Mouse (Mus musculus): ENCODE results near the gene Twsg1. TPM values are rescaled to one million over a fixed set of nuclear protein-coding genes. Genes with fewer than 3 reads are reported as not detected.
A peak's percentile ranks its signal among the peaks of the same experiment; 100 is the strongest.

The Twsg1 gene
- polyA plus RNA-seq, 1 experiment from 2014 or later: 51.2 TPM

DNA sequence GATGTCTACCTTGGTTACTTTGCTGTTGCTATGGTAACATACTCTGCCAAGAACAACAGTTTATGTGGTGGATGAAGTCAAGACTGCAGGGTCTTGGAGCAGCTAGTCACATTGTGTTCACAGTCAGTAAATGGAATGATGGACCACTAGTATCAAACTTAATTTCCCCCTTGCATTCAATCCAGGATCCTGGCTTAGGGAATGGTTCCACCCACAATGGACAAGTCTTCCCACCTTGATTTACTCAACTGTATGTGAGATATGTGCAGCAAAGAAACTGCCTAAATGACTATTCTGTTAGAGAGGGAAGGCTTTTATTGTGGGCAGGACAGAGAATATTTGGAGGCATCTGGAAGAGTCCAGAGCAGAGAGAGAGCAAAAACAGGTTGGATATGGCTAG is 42.8 kb downstream of the Twsg1 start:
- Histone ChIP-seq H3K27me3 (no peaks in the 10 kb centered on the region), H3K4me1 (replicated peaks) (no peaks in the 10 kb centered on the region), H3K36me3 (0 out of 2 replicates have a peak, but pooled peaks cover 3% of the 10 kb centered on the region), H3K27ac (replicated peaks) (no peak overlapping the region), H3K9me3 (no peaks in the 10 kb centered on the region), H3K4me2 (no peak overlapping the region), H3K9ac (no peak overlapping the region), H3K4me3 (no peak overlapping the region)
- ATAC-seq (ENCODE audit: low FRiP score, low read depth): no peak

DNA sequence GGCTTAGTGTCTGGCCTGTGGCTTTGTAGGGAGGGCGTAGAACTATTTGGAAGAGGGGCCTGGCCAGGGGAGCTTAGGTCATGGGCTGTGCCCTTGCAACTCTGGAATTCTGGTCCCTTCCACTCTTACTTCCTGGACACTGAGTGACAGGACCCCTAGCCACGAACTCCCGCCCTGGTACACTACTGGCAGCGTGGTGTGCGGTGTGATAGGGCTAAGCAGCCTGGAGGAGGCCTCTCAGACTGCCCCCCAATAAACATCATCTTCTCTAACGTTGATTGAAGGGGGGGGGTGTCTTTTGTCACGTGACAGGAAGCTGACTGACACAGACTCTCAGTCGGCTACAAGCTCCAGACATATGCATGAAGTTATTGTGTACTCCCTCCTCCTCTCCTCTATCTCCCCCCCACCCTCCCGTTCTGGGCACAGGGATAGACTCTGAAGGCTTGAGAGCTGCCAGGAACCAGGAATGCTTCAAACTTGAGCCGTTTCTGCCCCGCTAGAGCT is 44.1 kb downstream of the Twsg1 start:
- Histone ChIP-seq H3K9me3 (no peaks in the 10 kb centered on the region), H3K36me3 (0 out of 2 replicates have a peak, but pooled peaks cover 3% of the 10 kb centered on the region), H3K9ac (no peak overlapping the region), H3K4me2 (no peak overlapping the region), H3K27me3 (no peaks in the 10 kb centered on the region), H3K4me3 (no peak overlapping the region), H3K27ac (replicated peaks) (no peak overlapping the region), H3K4me1 (replicated peaks) (no peaks in the 10 kb centered on the region)
- no peak for ATAC-seq (ENCODE audit: low FRiP score, low read depth)
- WGBS: 71% methylated on average over 11 of the region's 11 CpGs

DNA sequence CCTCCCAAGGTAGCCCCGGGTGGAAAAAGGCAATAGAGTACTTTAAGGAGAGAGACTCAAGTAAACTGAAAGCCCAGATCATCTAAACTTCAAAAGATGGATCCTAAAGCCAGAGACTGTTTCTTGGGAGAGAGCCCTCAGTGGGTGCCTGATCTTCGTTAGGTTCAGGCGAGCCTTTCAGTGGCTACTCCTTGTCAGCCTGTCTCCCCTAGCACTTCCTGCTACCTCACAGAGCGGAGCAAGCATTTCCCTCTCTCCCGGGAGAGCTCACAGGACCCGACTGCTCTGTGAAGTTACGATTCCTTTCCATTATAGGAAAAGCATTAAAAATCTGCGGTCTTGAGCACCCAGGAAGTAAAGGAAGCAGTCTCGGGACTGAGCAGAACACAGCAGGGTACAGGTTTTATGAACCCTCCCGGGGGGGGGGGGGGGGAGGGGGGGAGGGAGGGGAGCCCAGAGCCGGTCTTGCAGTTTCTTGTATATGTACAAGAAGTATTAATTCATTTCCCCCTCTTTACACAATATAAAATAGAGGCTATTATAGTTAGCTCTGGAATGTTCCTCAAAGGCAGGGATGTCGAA is 44.6 kb downstream of the Twsg1 start:
- Histone ChIP-seq H3K36me3 (0 out of 2 replicates have a peak, but pooled peaks cover 3% of the 10 kb centered on the region), H3K4me3 (no peak overlapping the region), H3K9me3 (no peaks in the 10 kb centered on the region), H3K27me3 (no peaks in the 10 kb centered on the region), H3K27ac (replicated peaks) (no peak overlapping the region), H3K9ac (no peak overlapping the region), H3K4me2 (no peak overlapping the region), H3K4me1 (replicated peaks) (no peaks in the 10 kb centered on the region)
- 53% methylated on average over 12 of the region's 12 CpGs for WGBS
- no peak for ATAC-seq (ENCODE audit: low FRiP score, low read depth)

DNA sequence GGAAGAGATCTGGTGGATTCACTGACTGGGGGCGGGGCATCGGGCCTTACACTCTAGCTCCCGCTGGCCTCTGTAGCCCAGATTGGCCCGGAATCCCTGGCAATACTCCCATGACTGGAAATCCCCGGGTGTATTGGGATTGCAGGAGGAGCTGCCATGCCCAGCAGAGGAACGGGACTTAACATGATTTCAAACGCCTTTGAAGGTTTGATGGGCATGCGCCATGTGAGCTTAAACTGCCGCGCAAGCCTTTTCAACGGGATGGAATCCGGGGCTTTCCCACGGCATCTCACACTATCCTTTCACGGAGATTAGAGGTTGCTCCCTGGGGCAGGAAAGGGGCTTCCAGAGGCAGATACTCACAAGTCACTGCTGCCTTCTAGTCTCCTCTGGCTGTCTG is 45.8 kb downstream of the Twsg1 start:
- Histone ChIP-seq H3K4me2 (no peak overlapping the region), H3K9me3 (no peaks in the 10 kb centered on the region), H3K27ac (replicated peaks) (no peak overlapping the region), H3K36me3 (0 out of 2 replicates have a peak, but pooled peaks cover 3% of the 10 kb centered on the region), H3K4me3 (no peak overlapping the region), H3K9ac (no peak overlapping the region), H3K4me1 (replicated peaks) (no peaks in the 10 kb centered on the region), H3K27me3 (no peaks in the 10 kb centered on the region)
- no peak for ATAC-seq (ENCODE audit: low FRiP score, low read depth)
- 79% methylated on average over 14 of the region's 14 CpGs for WGBS

DNA sequence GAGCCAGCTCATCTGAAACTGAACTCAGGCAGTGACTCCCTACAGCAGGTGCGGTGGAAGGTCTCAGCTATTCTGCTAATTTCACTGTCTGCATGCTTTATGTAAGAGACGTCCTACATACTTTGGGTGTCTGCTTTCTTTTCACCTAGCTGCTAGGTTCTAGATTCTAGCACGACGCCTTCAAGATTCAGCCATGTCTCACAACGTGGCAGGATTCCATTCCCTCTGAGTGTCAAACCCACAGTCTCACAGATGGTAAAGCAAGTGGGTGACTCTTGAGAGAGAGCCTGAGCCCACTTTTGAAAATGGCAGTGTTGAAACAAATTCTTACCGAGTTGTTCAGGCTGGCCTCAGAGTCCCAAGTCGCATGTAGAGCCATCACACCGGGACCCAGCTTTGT is 47.2 kb downstream of the Twsg1 start:
- WGBS: 95% methylated on average over 8 of the region's 8 CpGs
- no peak overlapping the region for H3K4me3 ChIP-seq
- H3K9me3 ChIP-seq: no peaks in the 10 kb centered on the region
- H3K36me3 ChIP-seq: 0 out of 2 replicates have a peak, but pooled peaks cover 3% of the 10 kb centered on the region
- H3K27me3 ChIP-seq: no peaks in the 10 kb centered on the region
- H3K4me2 ChIP-seq: no peak overlapping the region
- no peak for ATAC-seq (ENCODE audit: low FRiP score, low read depth)
- no peak overlapping the region for H3K9ac ChIP-seq
- H3K27ac ChIP-seq (replicated peaks): no peak overlapping the region
- no peaks in the 10 kb centered on the region for H3K4me1 ChIP-seq (replicated peaks)

DNA sequence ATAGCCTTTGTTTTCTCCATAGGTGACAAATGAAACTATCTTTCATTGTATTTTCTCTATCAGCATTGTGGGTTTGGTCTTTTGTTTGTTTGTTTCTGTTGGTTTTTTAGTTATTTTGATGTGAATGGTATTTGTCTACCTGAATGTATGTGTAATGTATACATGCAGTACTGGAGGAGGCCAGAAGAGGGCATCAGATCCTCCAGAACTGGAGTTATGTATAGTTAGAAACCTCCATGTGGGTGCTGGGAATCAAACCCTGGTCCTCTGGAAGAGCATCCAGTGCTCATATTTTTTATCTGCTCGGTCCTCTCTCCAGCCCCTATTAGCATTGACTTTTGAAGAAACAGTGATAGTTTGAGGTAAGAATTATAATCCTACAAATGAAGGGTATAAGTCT is 48.0 kb downstream of the Twsg1 start:
- no peaks in the 10 kb centered on the region for H3K36me3 ChIP-seq
- H3K9ac ChIP-seq: no peak overlapping the region
- H3K9me3 ChIP-seq: no peaks in the 10 kb centered on the region
- H3K4me1 ChIP-seq (replicated peaks): no peaks in the 10 kb centered on the region
- H3K27ac ChIP-seq (replicated peaks): no peak overlapping the region
- H3K4me2 ChIP-seq: no peak overlapping the region
- WGBS: 92% methylated on average over 1 of the region's 1 CpGs
- ATAC-seq (ENCODE audit: low FRiP score, low read depth): no peak
- no peak overlapping the region for H3K4me3 ChIP-seq
- no peaks in the 10 kb centered on the region for H3K27me3 ChIP-seq

DNA sequence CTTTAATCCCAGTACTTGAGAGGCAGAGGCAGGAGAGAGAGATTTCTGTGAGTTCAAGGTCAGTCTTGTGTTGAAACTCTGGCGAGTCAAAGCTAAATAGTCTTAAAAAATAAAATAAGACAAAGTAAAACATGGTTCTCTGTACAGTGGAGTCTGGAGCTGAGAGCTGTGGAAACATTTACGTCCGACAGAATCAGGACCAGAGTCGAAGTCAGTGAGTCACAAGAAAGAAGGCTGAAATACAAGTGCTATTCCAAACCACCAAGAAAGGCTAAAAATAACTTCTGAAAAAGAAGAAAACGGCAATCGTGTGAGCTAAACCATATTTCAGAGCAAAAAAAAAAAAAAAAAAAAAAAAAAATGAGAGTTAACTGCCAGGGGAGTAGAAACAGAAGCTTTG is 48.7 kb downstream of the Twsg1 start:
- Histone ChIP-seq H3K9me3 (no peaks in the 10 kb centered on the region), H3K9ac (no peak overlapping the region), H3K4me3 (no peak overlapping the region), H3K27me3 (no peaks in the 10 kb centered on the region), H3K4me2 (no peak overlapping the region), H3K4me1 (replicated peaks) (no peaks in the 10 kb centered on the region), H3K36me3 (no peaks in the 10 kb centered on the region), H3K27ac (replicated peaks) (no peak overlapping the region)
- ATAC-seq (ENCODE audit: low FRiP score, low read depth): no peak
- WGBS: 93% methylated on average over 6 of the region's 6 CpGs

DNA sequence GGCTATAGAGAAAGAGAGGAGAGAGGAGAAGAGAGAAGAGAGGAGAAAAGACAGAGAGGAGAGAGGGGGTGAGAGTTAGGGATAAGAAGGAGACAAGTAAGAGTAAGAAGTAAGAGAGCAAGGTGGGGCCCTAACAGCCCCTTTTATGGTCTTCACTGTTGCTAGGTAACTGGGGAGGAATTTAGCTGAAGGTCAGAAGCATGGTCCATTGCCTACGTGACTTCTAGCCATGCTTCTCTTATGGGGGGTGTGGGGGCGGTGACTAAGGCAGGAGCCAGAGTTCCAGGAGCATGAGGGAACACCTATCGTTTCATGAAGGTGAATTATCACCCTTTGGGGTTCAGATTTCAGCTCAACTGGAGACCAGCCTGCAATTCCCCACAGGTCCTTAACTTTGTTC is 55.0 kb downstream of the Twsg1 start:
- no peak for ATAC-seq (ENCODE audit: low FRiP score, low read depth)
- H3K4me1 ChIP-seq (replicated peaks): no peaks in the 10 kb centered on the region
- no peak overlapping the region for H3K27ac ChIP-seq (replicated peaks)
- no peak overlapping the region for H3K9ac ChIP-seq
- no peaks in the 10 kb centered on the region for H3K9me3 ChIP-seq
- H3K27me3 ChIP-seq: no peaks in the 10 kb centered on the region
- no peak overlapping the region for H3K4me2 ChIP-seq
- no peaks in the 10 kb centered on the region for H3K36me3 ChIP-seq
- 62% methylated on average over 3 of the region's 3 CpGs for WGBS
- H3K4me3 ChIP-seq: no peak overlapping the region

DNA sequence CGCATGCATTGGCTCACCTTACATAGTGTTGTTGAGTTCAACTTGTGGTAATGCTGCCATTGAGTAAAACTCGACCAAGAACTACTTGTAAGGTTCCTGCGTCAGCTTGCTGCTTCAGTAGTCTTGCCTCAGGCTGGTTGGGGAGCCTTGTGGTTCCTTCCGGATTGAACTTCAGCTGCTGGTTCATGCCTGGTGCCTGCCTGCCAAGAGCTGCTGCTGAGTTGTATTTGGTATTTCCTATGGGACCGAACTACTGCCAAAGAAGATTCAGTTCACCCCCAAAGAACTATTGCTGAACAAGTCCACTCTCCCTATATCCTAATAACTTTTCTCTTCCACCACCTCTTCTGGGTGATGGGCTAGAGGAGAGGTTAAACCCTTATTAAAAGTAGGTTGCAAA is 61.5 kb downstream of the Twsg1 start:
- H3K9me3 ChIP-seq: no peaks in the 10 kb centered on the region
- no peak overlapping the region for H3K27ac ChIP-seq (replicated peaks)
- ATAC-seq (ENCODE audit: low FRiP score, low read depth): no peak
- no peak overlapping the region for H3K9ac ChIP-seq
- H3K36me3 ChIP-seq: no peaks in the 10 kb centered on the region
- H3K4me2 ChIP-seq: no peak overlapping the region
- no peak overlapping the region for H3K4me3 ChIP-seq
- 85% methylated on average over 5 of the region's 5 CpGs for WGBS
- H3K27me3 ChIP-seq: no peaks in the 10 kb centered on the region
- peaks cover 16% of the 10 kb centered on the region for H3K4me1 ChIP-seq (replicated peaks)

DNA sequence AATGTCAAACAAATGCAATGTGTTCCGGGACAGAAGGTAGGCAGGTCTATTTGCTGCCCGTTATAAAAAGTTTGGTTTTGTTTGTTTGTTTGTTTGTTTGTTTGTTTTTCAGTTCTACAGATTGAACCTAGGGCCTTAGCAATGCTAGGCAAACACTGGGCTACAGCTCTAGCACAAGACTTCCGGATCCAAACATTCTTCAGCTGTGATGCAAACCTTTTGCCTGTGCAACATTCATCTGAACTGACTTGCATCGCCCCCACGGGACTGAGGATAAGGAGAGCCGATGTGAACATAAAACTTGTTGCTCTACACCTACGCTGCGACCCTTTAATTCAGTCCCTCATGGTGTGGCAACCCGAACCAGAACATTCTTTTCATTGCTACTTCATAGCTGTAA is 64.5 kb downstream of the Twsg1 start:
- no peak for ATAC-seq (ENCODE audit: low FRiP score, low read depth)
- no peak overlapping the region for H3K9ac ChIP-seq
- 83% methylated on average over 9 of the region's 9 CpGs for WGBS

DNA sequence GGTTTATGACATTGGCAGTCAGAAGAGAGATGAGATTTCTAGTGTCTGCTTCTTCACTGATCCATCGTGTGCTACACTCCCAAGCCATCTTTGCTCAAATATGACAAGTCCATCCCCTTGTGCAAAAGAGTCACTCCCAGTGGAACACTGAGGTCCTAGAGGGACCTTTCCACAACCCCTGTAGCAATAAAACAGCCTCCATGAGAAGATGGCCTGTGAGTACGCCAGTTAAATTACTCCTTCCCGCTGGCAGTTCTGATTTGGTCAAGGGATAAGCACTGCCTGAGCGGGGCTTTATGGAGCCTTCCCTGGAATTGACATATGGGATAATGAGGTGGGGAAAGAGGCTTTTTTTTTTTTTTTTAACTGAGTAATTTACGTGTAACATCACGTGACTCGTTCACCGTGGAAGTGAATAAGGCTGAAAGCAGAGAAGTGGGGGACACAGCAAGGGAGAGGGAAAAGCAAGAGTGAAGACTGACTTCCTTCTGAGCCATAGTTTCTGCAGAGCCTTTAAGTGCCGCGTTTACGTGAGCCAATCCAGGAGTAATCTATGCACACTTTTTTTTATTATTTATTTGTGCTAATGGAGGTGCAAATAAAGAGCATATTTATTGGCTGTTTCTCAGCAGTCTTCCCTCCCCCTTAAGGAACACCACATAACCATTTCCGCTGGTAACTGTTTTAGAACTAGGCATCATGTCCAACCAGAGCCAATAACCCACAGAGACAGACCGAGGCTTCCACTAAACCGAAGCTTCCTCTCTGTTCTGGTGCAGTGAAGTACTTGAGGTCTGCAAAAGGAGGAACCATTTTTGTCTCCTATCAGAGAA is 65.1 kb downstream of the Twsg1 start, which contains the start of gene Ralbp1:
TSS of gene Ralbp1 (minus strand) at position 102 of the 833 bp plus-strand sequence.
- H3K36me3 ChIP-seq: no peaks in the 10 kb centered on the region
- H3K4me1 ChIP-seq (replicated peaks): peaks cover 39% of the 10 kb centered on the region
- H3K27me3 ChIP-seq: no peaks in the 10 kb centered on the region
- peak within 1 kb of the TSS; percentile 97 for H3K4me2 ChIP-seq
- peak within 1 kb of the TSS; percentile 82 for H3K4me3 ChIP-seq
- no peaks in the 10 kb centered on the region for H3K9me3 ChIP-seq
- peak within 1 kb of the TSS; percentile 97 for H3K27ac ChIP-seq (replicated peaks)
- H3K9ac ChIP-seq: peak within 1 kb of the TSS; percentile 77
- ATAC-seq (ENCODE audit: low FRiP score, low read depth): no peak
- 6% methylated on average over 14 of the region's 14 CpGs for WGBS

More for the DNA sequence above, 64.5 kb downstream of the Twsg1 start:
- no peaks in the 10 kb centered on the region for H3K9me3 ChIP-seq
- H3K4me3 ChIP-seq: peak overlapping the region; percentile 82
- no peaks in the 10 kb centered on the region for H3K36me3 ChIP-seq
- peak overlapping the region; percentile 97 for H3K4me2 ChIP-seq
- H3K27ac ChIP-seq (replicated peaks): peak overlapping the region; percentile 97
- peaks cover 39% of the 10 kb centered on the region for H3K4me1 ChIP-seq (replicated peaks)
- H3K27me3 ChIP-seq: no peaks in the 10 kb centered on the region

DNA sequence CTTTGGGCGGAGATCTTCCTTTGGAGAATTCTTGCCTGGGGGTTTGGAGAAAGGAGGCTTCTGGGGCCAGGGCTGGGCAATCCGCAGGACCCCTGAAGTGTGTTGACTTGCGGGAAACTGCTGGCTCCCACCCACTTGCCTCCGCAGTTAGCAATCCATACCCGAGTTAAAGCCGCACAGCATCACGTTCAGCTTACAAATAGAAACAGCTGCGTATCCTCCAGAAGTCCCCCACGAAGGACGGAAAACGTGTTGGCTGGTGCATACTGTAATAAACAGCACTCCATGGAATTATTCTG is 65.7 kb downstream of the Twsg1 start:
- Histone ChIP-seq H3K9ac (peak overlapping the region; percentile 72), H3K9me3 (no peaks in the 10 kb centered on the region), H3K36me3 (no peaks in the 10 kb centered on the region), H3K4me1 (replicated peaks) (peaks cover 39% of the 10 kb centered on the region), H3K4me2 (peak overlapping the region; percentile 97), H3K4me3 (peak overlapping the region; percentile 82), H3K27ac (replicated peaks) (peak overlapping the region; percentile 97), H3K27me3 (no peaks in the 10 kb centered on the region)
- ATAC-seq (ENCODE audit: low FRiP score, low read depth): no peak
- WGBS: under 1% methylated on average over 11 of the region's 11 CpGs

Data from hindbrain, embryonic 15.5 days (tissue).